Mouse (Mus musculus): ENCODE measurements around the gene Gm49510. TPM values are rescaled to one million over a fixed set of nuclear protein-coding genes. Genes with fewer than 3 reads are reported as not detected.

Gm49510 gene
- total RNA-seq, 1 experiment from 2014 or later, result not detected

DNA sequence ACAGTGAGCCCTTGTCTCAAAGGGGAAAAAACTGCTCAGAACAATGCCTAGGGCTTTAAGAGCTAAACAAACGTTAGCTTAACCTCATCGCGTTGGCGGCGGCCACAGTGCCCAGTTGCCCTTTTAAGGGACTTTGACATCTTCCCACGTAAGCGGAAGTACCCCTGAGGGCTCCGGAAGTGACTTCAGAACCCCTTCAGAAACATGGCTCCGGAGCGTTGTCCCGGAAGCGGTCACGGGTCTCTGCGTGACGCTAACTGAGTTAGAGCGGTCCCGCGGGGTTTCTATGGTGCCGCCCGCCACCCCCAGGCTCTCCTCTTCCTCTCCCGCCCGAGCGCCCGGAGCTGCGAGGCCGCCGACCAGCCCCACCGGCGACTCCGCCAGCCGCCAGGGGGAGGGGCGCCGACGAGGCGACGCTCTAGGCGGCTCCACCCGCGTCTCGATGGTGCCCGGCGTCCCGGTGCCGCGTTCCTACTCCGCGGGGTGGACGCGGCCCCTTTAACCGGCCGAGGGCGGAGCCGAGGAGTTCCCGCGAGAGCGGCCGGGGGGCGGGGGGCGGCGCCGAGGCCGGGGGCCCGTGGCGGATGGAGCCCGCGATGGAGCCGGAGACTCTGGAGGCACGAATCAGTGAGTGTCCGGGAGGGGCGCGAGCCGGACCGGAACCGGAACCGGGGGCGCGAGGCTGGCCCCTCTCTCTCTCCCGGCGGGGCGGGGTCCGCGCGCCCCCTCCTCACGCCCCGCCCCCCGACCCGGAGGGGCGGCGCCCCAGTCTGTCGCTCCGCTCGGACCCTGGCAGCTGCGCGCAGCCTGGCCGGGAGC is 22.3 kb upstream of the Gm49510 start, which contains the start of gene Gga1:
Gene Gga1, plus strand, starts transcription at position 200 of the 819 bp plus-strand sequence.
- ATAC-seq (replicated peaks; ENCODE audit: low read depth, poor library complexity, severe bottlenecking), result peak; percentile 67

DNA sequence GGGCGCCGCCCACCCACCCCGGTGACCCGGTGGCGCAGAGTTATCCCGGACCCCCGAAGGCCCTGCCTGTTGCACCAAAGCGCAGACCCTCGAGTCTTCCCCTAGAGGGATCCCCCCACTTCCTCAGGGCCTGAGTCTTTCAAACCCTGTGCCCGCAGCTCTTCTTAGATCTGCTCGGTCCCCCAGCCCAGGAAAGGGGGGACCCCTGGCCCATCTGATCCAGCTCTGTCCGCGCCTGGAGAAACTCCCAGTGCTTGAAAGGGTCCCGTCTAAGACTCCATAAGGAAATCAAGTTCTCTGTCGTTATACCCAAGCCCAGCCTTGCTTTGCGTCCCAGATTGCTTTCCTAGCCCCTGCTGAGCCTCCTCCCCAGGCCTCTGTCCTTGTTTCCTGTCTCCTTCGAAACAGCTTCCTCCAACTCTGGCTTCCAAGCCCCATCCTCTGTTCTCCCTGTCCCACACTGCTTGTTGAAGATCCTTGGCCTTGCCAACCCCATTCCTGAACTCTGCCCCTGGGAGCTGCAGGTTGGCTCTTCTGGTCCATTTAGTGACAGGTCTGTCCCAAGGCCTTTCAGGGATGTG is 21.6 kb upstream of the Gm49510 start:
- no peak for ATAC-seq (replicated peaks; ENCODE audit: low read depth, poor library complexity, severe bottlenecking)

DNA sequence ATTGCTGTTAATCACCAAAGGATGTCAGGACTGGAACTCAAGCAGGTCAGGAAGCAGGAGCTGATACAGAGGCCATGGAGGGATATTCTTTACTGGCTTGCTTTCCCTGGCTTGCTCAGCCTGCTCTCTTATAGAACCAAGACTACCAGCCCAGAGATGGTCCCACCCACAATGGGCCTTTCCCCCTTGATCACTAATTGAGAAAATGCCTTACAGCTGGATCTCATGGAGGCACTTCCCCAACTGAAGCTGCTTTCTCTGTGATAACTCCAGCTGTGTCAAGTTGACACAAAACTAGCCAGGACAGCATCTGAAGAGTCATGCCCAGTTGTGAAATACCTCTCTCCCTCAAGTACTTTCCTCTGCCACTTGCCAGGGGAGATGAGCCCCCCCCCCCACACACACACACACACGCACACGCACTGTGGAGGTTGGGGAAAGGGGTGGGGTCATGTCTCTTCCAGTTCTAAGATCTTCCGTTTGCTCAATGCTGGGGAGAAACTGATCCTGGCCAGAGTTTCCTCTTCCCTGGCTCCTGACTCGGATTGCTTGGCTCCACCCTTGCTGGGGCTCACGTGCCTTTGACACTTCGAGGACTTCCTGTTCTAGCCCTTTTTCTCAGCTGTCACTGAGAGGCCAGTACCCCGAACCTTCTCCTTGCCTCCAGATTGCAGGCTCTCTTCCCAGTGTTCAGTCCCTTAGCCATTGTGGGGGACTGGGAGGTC is 20.5 kb upstream of the Gm49510 start:
- ATAC-seq (replicated peaks; ENCODE audit: low read depth, poor library complexity, severe bottlenecking), result peak; percentile 26

DNA sequence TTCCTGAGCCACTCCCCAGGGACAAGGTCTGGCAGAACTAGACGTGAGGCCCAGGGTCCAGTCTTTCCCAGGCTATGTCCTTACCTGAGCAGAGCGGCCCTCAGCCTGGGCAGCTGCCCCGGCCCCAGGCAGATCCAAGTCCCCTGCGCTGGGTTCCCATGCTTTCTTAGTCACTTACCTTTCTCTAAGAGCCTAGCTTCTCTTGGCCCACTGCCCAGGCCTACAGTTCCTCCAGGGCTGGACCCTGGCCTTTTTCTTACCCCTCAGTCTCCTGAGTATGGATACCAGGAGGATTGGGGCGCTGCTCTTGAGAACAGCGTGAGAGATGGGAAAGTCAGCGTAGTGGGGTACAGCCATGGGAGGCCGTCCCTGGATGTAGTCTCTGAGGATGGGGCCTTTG is 19.0 kb upstream of the Gm49510 start:
- no peak for ATAC-seq (replicated peaks; ENCODE audit: low read depth, poor library complexity, severe bottlenecking)

DNA sequence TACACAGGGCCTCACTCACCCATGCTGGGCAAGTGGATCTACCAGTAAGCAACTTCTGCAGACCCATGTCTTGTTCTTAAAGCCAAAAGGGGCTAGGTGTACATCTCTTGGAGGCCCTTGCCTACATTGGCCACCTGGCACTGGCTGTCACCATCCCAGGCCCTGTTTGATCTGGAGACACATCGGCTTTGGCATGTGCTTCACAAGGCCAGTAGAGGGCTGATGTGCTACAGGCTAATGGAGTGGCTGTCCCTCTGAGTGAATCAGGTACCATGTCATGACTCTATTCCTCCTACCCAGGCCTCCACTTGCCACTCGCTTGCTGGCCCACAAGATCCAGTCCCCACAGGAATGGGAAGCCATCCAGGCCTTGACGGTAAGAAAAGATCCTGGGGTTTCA is 17.6 kb upstream of the Gm49510 start:
- no peak for ATAC-seq (replicated peaks; ENCODE audit: low read depth, poor library complexity, severe bottlenecking)

DNA sequence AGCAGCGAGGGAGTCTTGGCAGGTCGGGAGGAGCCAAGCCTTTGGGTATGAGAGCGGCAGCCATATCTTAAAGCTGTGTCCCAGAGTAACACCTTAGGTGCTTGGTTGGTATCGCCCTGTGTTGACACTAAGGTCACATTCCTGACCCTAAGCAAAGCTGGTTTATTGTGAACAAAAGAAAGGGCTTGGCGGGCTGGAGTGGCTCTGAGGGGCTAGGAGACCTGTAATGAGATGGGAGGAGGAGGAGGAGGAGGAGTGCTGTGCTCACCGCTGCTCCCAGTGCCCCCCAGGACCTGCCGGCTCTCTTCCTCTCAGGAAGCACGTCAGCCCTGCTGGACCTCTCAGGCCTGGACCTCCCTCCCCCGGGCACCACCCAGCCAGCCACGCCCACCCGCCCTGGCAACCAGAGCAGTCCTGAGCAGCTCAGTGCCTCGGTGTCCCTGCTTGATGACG is 10.0 kb upstream of the Gm49510 start:
- no peak for ATAC-seq (replicated peaks; ENCODE audit: low read depth, poor library complexity, severe bottlenecking)

DNA sequence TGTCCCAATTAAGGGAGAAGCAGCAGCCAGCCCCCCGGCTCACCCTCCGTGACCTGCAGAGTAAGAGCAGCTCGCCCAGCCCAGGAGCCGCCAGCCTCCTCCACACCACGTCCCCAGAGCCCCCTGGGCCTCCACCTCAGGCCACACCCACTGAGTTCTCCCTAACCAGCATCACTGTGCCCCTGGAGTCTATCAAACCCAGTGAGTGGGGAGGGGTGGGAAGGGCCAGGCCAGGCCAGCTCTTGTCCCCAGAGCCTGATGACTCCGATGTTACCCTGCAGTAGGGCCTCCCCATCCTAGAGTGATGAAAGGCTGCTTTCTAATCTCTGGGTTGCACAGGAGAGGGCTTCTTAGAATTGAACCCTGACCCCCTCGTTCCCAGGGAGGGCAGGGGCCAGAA is 7.0 kb upstream of the Gm49510 start:
- ATAC-seq (replicated peaks; ENCODE audit: low read depth, poor library complexity, severe bottlenecking), result no peak

DNA sequence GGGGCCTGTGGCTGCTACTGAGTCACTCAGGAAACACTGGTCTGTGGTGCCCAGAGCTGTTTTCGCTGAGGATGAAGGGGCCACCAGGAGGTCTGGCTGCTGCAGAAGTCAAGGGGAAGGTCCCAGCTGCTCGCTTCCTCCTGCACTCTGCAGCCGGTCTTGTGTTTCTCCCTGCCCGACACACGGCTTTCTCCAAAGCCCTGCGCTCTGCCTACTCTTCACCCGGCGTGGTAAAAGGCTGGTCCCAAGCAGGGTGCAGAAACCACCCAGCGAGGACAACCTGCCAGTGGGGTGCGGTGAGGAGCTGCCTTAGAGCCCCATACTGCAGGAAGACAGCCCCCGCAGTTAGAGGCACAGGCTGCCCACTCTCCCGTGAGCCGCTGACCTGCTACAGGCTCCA is 4.7 kb upstream of the Gm49510 start:
- peak; percentile 15; the same call in 1 of the 2 replicates for ATAC-seq (replicated peaks; ENCODE audit: low read depth, poor library complexity, severe bottlenecking)

DNA sequence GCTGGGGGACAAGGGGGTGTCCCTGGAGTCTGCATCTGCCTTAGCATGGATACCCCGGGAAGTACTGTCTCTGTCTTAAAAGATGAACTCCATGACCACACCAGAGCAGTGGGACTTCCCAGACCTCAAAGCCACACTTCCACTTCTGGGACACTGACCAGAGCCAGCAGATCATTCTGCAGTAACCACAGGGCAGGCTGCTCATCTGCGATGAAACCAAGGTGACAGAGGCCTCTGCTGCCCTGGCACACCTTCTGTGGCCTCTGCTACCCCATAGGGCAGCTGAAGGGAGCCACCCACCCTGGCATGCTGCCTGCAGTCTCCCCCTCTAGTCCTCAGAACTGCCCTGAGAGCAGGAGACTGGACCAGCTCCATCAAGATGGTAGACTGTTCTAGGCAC is 3.7 kb upstream of the Gm49510 start:
- ATAC-seq (replicated peaks; ENCODE audit: low read depth, poor library complexity, severe bottlenecking), result 0 out of 2 replicates have a peak, but pooled peaks have one; percentile 3

DNA sequence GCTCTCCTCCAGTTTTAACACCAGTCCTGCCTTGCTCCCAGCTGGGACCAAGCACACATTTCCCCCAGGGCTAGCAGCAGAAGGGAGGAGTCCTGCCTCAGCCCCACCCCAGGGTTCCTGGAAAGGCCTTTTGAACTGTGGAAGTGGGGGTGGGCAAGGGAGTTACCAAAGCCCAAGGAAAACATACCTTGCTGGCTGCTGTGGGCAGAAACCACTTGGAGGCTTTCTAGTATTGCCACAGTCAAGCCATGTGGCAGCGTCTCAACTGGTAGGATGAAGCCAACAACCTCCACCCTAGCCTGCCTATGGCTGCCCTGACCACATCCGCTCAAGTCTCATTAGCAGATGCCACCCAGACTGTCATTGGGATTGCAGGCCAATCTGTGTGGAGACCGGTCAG is 3.3 kb upstream of the Gm49510 start:
- ATAC-seq (replicated peaks; ENCODE audit: low read depth, poor library complexity, severe bottlenecking), result peak; percentile 24

DNA sequence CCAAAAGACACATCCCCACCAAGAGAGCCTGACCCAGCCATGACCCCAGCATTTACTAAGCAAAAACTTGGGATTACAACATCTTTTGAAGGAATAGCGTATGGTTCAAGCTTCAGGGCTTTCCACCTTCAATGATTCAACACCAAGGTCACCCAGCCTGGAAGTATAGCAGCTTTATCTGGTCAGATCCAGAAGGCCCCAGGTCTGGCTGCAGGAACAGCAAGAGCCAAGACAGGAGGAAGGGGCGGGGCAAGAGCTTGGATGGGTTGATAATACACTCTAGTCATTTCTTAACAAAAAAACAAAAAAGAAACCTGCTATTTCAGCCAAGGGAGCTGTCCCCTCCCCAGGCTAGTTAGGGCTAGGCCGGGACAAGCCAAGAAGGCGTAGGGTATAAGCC is 2.0 kb upstream of the Gm49510 start:
- ATAC-seq (replicated peaks; ENCODE audit: low read depth, poor library complexity, severe bottlenecking), result no peak

DNA sequence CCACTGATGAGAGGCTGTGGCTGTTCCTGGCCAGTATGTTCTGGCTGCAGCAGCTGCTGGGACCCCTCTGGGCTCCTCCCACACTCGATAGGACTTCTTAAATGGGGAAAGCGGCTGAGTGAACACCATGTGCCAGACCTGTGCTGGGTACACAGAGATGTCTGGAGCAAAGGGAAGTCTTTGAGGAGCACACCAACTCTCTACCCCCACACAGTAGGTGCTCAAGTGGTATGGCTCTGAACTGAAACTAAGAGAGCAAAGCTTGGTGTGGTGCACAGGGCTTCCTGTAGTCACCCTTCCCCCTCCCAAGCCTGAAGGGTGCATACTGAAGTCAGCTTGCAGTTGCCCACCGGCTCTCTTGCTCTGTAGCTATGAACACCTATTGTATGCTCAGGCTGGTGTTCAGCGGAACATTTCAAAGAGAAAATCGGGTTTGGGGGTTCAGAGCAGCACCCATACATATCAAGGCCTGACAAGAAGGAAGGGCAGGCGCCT is 913 bp upstream of the Gm49510 start:
- ATAC-seq (replicated peaks; ENCODE audit: low read depth, poor library complexity, severe bottlenecking), result 0 out of 2 replicates have a peak, but pooled peaks have one; percentile 7

DNA sequence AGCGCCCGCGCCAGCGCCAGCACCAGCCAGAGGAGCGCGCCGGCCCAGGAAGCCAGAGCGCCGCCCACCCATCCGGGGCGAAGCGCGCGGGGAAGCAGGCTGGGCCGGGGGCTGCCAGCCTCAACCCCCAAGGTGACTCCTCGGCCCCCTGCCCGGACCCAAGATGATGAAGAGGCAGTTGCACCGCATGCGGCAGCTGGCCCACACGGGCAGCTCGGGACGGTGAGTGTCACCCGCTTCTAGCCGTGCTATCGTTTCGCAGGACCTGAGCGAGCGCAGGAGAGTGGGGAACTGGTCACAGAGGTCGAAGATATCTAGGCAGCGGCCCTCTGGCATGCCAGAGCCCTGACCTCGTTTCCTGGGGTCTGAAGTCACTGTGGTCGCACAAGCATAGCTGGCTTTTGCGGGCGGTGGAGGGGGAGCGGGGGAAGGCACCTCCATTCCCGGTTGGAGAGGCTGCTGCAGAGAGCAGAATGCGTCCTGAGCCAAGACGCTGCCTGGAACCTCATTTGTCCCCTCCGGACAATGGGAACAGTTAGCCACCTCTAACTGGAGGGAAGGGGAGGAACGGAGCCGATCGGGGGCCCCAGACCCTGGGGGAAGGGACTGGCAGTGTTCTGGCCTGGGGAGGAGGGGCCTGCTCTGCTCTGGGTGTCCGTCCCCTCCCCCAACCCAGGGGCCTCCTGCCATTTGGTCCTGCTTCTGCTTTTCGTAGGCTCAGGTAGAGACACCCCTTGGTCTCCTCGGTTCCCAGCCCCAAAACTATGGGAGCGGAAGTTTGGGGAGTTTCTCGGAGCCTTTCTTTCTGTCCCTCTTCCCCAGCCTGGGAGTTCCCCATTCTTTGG is 495 bp downstream of the Gm49510 start, which contains the start of gene Sh3bp1:
Gene Sh3bp1, plus strand, starts transcription at position 29 of the 845 bp plus-strand sequence.
- ATAC-seq (replicated peaks; ENCODE audit: low read depth, poor library complexity, severe bottlenecking), result 0 out of 2 replicates have a peak, but pooled peaks have one; percentile 10

DNA sequence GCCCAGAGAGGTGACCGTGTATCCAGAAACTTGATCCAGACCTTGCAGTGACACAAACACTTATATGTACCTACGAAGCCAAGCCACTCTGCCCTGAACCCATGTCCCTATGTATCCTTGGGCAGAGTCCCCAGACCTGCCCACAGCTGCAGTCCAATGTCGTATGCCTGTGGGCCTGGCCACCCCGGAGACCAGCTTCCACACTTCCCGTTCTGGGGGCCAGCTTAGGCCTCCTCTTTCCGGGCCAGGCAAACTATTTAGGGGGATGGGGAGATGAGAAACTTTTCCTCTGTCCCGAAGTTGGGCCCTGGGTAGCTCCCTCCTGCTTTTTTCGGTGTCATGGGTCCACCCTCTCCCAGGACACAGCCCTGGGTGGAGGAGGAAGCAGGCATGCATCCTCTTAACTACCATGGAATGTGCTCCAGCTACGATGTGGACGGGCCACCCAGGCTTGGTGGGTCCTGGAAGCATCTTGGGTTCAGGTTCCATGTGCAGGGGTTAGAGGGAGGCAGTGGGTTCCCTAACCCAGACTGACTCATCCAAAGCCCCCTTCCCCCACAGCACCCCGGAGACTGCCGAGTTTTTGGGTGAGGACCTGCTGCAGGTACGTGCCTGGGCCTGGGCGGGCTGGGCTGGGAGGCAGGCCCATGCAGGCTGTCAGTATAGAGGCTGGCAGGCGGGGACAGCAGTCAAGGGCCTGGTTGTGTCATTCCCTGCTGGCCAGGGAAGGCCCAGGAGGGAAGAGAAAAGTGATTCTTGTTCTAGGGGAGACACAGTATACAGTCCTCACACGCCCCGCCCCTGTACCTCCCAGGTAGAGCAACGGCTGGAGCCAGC is 1.3 kb downstream of the Gm49510 start:
- no peak; the same call in 1 of the 2 replicates for ATAC-seq (replicated peaks; ENCODE audit: low read depth, poor library complexity, severe bottlenecking)

DNA sequence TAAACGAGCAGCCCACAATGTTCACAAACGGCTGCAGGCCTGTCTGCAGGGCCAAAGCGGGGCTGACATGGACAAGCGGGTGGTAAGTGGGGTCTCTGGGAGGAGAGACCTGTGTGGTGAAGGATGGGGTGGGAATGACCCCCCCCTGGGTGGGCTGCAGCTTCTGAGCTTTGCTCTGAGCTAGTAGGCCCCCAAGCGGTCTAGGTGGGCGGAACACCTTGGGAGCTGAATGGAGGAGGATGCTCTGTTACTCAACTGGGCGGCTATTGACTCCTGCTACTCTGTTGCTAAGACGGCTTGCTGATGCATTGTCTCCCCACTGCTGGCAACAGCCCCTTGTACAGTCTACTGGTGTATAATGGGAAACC is 1.9 kb downstream of the Gm49510 start:
- no peak for ATAC-seq (replicated peaks; ENCODE audit: low read depth, poor library complexity, severe bottlenecking)

DNA sequence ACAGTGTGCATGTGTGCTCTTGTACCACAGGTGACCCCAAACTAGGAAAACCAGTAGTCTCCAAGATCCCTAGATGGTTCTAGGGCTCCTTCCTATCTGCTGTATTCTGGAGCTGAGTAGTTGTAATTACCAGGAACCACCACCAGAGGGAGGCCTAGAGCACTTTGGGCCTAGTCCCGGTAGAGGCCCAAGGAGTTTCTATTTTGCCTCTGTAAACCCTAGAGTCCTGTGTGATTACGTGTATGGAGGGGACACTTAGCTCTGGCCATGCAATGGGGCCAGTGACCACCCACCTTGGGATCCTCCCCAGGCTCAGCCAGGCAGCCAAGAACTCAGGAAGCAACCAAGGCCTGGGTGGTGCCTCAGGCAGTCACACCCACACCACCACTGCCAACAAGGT is 3.8 kb downstream of the Gm49510 start:
- ATAC-seq (replicated peaks; ENCODE audit: low read depth, poor library complexity, severe bottlenecking), result peak; percentile 49

DNA sequence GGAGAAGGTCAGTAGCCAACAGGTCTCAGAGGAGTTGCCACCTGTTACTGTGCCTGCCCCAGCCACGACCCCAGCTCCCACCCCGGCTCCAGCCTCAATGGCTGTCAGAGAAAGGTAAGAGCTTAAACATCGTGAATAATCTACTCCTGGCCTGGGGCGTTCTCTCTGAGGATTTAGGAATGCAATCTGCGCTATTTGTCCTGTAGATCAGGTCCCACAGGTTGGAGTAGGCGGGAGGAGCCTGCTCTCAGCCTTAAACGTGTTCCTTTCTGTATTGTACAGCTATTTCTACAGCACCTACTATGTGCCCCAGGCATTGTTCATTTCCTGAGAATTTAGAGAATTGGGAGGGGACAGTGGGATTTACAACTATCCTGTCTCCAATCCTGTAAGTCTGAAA is 8.9 kb downstream of the Gm49510 start:
- no peak for ATAC-seq (replicated peaks; ENCODE audit: low read depth, poor library complexity, severe bottlenecking)

DNA sequence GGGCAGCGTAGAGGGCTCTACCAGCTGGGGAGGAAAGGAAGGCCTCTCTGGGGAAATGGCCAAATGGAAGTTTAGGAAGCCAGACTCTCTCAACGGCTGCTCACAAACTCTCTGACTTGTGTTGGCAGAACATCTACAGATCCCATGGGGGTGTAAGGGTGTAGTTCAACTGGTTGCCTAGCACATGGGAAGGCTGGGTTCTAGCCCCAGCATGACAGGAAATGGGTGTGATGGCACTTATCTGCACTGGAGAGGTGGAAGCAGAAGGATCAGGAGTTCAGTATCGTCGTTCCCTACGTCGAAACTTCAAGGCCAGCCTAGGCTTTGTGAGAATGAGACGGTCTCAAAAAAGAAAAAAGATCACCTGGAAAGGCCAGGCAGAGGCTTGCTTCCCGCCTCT is 9.5 kb downstream of the Gm49510 start:
- no peak for ATAC-seq (replicated peaks; ENCODE audit: low read depth, poor library complexity, severe bottlenecking)

DNA sequence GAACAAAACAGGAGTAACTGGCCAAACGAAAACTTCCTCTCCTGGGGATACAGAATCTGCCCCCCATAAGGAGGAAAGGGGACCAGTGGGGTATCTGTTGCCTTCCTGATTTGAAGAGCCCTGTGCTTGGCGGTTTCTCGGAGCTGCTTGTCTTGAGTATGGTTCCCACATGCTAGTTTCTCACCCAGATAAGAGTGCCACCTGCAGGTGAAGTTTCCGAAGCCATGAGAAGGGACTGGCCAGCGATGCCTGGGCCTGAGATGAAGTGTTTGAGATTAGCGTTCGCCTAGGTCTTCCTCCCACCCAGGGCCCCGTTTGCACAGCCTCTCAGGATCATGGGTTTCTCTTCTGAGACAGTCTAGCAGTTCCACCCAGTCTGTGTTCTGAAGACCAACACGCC is 12.6 kb downstream of the Gm49510 start:
- no peak for ATAC-seq (replicated peaks; ENCODE audit: low read depth, poor library complexity, severe bottlenecking)

Data from common myeloid progenitor, adult 5-6 weeks (primary cell).